Mouse (Mus musculus) induced T-regulatory cell, adult 2 months (primary cell): Measurements from ENCODE around the gene Ngf.

Experiments
- DNase-seq: peaks from one replicate; pipeline ENCODE4 v3.0.0-alpha.2; 2012; ENCODE audit warnings: low read depth

Gene Ngf

GRCm38 (mm10) chr3:102469713-102470448, at the start of gene Ngf:
Gene Ngf, plus strand, starts transcription at chr3:102469919.
- no peak for DNase-seq

- DNase-seq = no peak
Observed at GRCm38 (mm10) chr3:102445567-102445966, 24.2 kb upstream of the Ngf start.

- no peak for DNase-seq
Observed at GRCm38 (mm10) chr3:102446691-102447090, 23.0 kb upstream of the Ngf start.

DNA sequence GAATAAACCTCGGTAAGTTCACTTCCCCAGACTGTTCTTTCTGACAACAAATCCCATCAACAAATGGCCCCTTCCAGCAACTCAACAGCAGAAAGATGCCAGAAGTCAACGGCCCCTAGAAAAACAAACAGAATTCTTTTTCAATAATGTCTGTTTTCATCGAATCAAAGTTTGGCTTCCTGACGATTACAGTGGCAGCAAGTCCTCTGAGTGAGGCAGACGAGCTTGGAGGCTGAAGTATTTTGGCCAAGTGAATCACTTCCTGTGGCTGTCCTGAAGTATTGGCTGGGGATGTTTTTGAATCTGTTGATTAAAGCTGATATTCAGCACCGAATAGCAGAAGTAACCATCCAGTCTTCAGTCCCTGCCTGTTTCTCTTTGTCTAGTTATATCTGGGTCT, 15.2 kb upstream of the Ngf start:
- DNase-seq = no peak

DNA sequence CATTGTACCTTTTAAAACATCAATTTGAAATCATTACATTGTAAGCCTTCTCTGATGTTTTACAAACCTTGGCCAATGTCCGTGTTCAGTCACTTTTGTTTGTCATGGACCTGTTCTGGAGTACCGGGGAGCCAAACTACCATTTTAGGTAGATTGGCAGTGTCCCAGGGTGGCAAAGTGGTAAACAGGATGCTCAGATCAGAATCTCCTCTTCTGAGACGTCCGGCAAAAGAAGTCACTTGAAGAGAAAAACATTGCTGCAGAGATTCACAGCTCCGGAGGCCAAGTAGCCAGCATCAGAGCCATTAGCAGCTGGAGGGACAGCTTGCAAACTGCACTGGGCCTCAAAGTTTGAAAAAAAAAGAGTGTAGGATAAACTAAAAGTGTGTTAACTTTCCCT, 9.2 kb upstream of the Ngf start:
- DNase-seq = no peak

DNA sequence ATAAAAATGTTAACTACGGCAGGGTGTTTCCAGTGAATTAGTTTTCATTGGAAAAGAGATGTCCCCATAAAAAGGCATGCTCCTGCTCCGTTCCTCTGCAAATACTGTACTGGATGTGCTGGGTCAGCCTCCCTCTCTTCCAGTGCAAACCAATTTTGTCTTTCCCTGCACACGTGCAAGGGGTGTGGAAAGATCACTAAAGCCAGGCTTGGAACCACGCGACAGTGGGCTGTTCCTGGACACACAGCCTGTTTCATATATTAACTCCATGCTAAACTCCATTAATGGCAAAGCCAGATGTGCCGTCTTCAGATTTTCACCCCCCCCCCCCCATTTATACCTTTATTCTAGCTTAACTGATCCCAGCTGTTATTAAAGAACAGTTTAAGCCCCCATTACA, 8.7 kb upstream of the Ngf start:
- no peak for DNase-seq

GRCm38 (mm10) chr3:102462703-102463336, 6.9 kb upstream of the Ngf start:
- no peak for DNase-seq

- no peak for DNase-seq
Observed at GRCm38 (mm10) chr3:102463339-102463738, 6.4 kb upstream of the Ngf start.

GRCm38 (mm10) chr3:102466587-102466986, 3.1 kb upstream of the Ngf start:
- peak; percentile 16 for DNase-seq

DNA sequence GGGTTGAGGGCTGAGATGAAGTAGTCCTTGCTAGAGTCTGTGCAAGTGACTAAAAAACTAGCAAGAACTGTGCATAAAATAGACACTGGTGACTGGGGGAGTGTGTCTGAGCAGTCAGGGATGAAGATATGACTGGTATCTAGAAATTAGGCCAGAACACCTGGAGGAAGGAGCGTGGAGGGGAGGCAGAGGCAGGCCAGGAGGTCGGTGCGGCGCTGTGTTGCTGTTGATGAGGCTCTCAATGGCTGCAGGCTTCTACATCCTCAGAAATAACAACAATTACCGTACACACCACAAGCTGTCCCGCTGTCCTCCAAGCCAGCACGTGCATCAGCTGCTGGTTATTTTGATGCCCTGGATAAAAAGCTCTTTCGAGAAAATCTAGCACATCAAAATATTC, 2.6 kb upstream of the Ngf start:
- DNase-seq = no peak

GRCm38 (mm10) chr3:102471251-102471650, 1.5 kb downstream of the Ngf start:
- DNase-seq = no peak

GRCm38 (mm10) chr3:102471799-102472198, 2.1 kb downstream of the Ngf start:
- no peak for DNase-seq

DNA sequence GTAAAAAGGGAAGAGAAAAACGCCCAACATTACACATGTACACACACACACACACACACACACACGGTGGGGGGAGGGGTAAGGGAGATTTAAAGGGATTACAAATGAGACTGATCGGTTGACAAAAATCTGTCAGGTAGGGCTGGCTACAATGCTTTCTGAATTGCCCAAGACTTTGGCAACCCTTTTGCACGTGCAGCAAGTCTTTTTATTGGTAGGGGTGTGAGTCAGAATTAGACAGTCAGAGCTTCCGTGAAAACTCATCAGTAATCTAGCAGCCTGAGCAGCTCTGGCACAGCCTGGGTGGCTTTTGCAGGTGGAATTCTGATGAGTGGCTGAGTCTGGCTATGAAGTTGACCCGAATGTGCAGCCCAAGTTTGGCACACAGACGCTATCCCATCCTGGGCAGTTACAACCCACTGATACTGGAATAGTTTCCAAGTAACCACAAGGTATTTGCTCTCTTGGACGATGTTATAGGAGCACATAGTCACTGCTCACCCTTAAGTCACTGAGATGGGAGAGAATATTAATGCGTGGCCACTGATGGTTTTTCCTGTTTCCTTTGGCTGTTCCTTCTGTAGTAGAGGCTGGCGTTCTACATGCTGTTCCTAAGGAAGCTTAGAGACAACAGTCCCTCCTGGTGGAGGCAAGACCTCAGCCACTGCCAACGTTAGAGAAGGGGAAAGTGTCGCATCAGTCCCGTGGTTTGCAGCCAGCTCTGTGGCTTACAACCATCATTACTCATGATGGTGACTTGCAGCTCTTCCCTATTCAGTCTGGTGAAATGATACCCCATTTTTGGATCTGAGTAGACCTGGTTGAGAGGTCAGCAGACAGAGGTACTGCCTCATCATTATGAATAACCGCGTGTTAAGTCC, 4.8 kb downstream of the Ngf start:
- no peak for DNase-seq

GRCm38 (mm10) chr3:102477917-102478694, 8.4 kb downstream of the Ngf start:
- DNase-seq = no peak

- peak; percentile 1 for DNase-seq
Observed at GRCm38 (mm10) chr3:102490393-102491123, 20.8 kb downstream of the Ngf start.

GRCm38 (mm10) chr3:102498113-102498512, 28.4 kb downstream of the Ngf start:
- no peak for DNase-seq

DNA sequence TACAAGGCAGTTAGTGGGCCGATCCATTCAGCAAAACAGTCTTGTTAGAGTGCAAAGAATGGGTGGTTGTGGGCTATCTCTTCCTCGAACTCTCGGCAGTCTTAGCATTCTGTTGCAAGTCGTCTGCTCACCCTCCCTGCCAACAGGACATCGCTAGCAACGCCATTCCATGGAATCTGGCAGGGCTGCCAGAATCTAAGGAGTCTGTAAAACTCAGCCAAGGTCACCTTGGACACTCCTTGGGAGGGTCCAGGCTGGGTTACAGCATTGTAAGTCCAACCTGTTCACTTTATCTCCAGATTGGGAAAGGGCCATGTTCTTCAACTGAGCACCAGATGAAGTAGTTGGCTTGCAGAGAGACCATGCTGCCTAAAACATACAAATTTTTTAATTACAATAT, 29.2 kb downstream of the Ngf start:
- DNase-seq = no peak

DNA sequence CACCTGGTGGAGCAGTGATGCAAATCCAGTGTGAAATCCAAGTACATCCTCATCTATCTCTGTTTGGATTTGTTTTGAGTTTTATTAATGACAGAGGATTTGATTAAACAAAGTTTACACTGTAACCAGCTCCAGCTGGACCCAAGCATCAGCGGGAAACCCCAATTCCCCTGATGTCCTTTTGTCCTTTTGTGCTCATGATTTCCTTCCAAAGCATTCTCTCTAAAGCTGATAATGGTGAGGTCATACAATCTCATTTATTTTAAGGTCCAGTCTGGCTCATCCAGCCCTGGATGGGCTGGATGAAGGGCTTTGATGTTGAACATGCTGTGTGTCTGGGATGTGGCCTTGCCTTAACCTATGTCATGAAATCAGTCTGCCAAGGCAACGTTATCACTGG, 30.3 kb downstream of the Ngf start:
- DNase-seq = no peak

DNA sequence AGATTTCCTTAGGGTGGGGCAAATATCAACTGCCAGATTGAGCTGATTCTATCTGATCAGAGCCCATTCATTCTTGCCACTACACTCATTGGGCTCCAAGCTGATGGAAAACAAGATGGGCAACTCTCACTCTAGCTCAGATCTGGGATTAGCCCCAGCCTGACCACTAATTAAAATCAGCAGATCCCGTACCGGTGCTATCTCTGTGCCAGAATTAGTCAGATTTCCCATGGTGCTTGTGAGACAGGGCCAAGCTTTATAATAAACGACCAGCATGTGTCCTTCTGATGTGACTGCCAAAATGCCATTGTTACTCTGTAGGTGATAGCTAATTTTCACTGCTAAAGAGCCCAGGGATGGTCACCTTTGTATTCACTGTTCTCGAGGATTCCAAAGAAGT, 31.5 kb downstream of the Ngf start:
- no peak for DNase-seq

DNA sequence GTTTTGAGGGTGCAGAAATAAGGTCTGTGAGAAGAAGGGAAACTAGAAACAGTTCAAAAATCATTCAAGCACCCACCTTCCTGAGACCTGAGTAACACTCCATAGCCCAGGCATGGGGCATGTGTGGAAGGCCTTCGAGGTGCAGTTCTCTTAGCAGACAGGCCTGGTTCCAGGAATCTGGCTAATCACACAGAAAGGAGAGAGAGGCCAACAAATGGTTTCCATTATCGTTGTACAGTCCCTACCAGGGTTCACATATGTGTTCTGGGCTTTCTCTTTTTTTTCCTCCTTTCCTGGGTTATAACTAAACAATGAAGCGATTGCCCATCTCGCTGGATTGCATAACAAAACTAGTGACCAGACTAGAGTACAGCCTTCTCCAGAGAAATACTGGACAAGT, 35.4 kb downstream of the Ngf start:
- DNase-seq = no peak

GRCm38 (mm10) chr3:102506061-102506460, 36.3 kb downstream of the Ngf start:
- no peak for DNase-seq
